Mouse (Mus musculus): ENCODE measurements around the gene Zfp354b. TPM values are rescaled to one million over a fixed set of nuclear protein-coding genes. Genes with fewer than 3 reads are reported as not detected.
A peak's percentile ranks its signal among the peaks of the same experiment; 100 is the strongest.

Zfp354b gene
- polyA plus RNA-seq (2012; rRNA removed): 0.04 and 0.09 TPM in 2 replicates

- Histone ChIP-seq H3K4me1 (replicated peaks; ENCODE audit: control insufficient read depth, insufficient read depth, low read length) (peaks cover 10% of the 10 kb centered on the region; the same call in 1 of the 2 replicates), H3K4me3 (ENCODE audit: control insufficient read depth, insufficient read depth, low read length) (peak within 1 kb of the TSS; percentile 40), H3K36me3 (ENCODE audit: control insufficient read depth, insufficient read depth, low read length) (no peaks in the 10 kb centered on the region), H3K27me3 (ENCODE audit: control insufficient read depth, insufficient read depth, low read length) (peaks cover 8% of the 10 kb centered on the region; the same call in 1 of the 2 replicates), H3K27ac (ENCODE audit: control insufficient read depth, insufficient read depth, low read length) (no peak within 1 kb of the TSS)
- DNase-seq: peak; percentile 27
- 1% methylated on average over 18 of the region's 18 CpGs for WGBS
- no peak for TF ChIP-seq POLR2A (IDR thresholded peaks at IDR 0.05; ENCODE audit: control insufficient read depth, extremely low read depth, insufficient read depth, low read length, poor library complexity)
- TF ChIP-seq CTCF (IDR thresholded peaks at IDR 0.05; ENCODE audit: borderline replicate concordance, control insufficient read depth, extremely low read depth, insufficient read depth, low read length, poor library complexity): no peak
These were observed at the start of gene Zfp354b for GRCm38 (mm10) chr11:50931451-50931866. TSS of gene Zfp354b (minus strand) at chr11:50931633.

GRCm38 (mm10) chr11:50977216-50977615 is 45.8 kb upstream of the Zfp354b start:
- H3K27me3 ChIP-seq (ENCODE audit: control insufficient read depth, insufficient read depth, low read length): no peaks in the 10 kb centered on the region
- no peaks in the 10 kb centered on the region for H3K36me3 ChIP-seq (ENCODE audit: control insufficient read depth, insufficient read depth, low read length)
- WGBS: 90% methylated on average over 4 of the region's 4 CpGs
- no peaks in the 10 kb centered on the region for H3K4me1 ChIP-seq (replicated peaks; ENCODE audit: control insufficient read depth, insufficient read depth, low read length)
- TF ChIP-seq POLR2A (IDR thresholded peaks at IDR 0.05; ENCODE audit: control insufficient read depth, extremely low read depth, insufficient read depth, low read length, poor library complexity) (no peak), CTCF (IDR thresholded peaks at IDR 0.05; ENCODE audit: borderline replicate concordance, control insufficient read depth, extremely low read depth, insufficient read depth, low read length, poor library complexity) (no peak)
- H3K27ac ChIP-seq (ENCODE audit: control insufficient read depth, insufficient read depth, low read length): no peak overlapping the region
- no peak overlapping the region for H3K4me3 ChIP-seq (ENCODE audit: control insufficient read depth, insufficient read depth, low read length)
- no peak for DNase-seq

DNA sequence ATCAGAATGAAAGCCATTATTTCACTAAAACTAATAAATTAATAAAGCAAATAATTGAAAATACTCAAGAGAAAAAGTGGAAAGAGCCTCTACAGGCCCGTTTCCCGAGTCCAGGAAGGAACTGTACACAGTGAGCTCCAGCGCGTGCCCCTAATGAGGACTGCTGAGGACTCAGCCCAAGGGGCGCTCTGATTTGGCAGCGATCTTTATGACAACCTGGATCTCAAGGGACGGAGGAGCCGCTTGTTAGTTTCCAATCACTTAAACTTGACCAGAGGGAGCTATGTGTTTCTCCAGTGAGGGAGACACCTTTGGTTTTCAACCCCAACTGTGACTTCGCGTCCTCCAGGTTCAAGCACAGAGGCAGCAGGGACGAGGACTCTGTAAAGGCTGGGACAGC is 34.8 kb upstream of the Zfp354b start, which contains the start of gene Olfr1378:
Gene Olfr1378 (plus strand): TSS at position 301 of the 400 bp plus-strand sequence.
- no peaks in the 10 kb centered on the region for H3K36me3 ChIP-seq (ENCODE audit: control insufficient read depth, insufficient read depth, low read length)
- 94% methylated on average over 11 of the region's 11 CpGs for WGBS
- TF ChIP-seq POLR2A (IDR thresholded peaks at IDR 0.05; ENCODE audit: control insufficient read depth, extremely low read depth, insufficient read depth, low read length, poor library complexity): no peak
- no peak for TF ChIP-seq CTCF (IDR thresholded peaks at IDR 0.05; ENCODE audit: borderline replicate concordance, control insufficient read depth, extremely low read depth, insufficient read depth, low read length, poor library complexity)
- H3K27ac ChIP-seq (ENCODE audit: control insufficient read depth, insufficient read depth, low read length): no peak within 1 kb of the TSS
- no peaks in the 10 kb centered on the region for H3K27me3 ChIP-seq (ENCODE audit: control insufficient read depth, insufficient read depth, low read length)
- H3K4me1 ChIP-seq (replicated peaks; ENCODE audit: control insufficient read depth, insufficient read depth, low read length): no peaks in the 10 kb centered on the region
- no peak within 1 kb of the TSS for H3K4me3 ChIP-seq (ENCODE audit: control insufficient read depth, insufficient read depth, low read length)
- DNase-seq: no peak

DNA sequence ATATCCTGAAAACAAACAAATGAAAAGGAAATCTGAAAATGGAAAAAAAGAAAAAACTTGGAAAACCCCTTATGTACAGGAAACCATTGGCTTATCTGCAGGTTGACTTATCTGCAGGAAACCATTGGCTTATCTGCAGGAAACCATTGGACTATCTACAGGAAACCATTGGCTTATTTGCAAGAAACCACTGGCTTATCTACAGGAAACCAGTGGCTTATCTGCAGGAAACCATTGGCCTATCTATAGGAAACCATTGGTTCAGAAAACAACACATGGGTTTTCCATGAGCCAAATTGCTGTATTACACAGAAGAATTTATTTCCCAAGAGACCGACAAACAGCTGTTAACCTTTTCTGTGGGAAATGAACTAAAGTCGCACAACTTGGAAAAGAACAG is 33.5 kb upstream of the Zfp354b start:
- Histone ChIP-seq H3K36me3 (ENCODE audit: control insufficient read depth, insufficient read depth, low read length) (no peaks in the 10 kb centered on the region), H3K27ac (ENCODE audit: control insufficient read depth, insufficient read depth, low read length) (no peak overlapping the region), H3K4me3 (ENCODE audit: control insufficient read depth, insufficient read depth, low read length) (no peak overlapping the region), H3K4me1 (replicated peaks; ENCODE audit: control insufficient read depth, insufficient read depth, low read length) (no peaks in the 10 kb centered on the region), H3K27me3 (ENCODE audit: control insufficient read depth, insufficient read depth, low read length) (no peaks in the 10 kb centered on the region)
- 9% methylated on average over 2 of the region's 2 CpGs for WGBS
- TF ChIP-seq CTCF (IDR thresholded peaks at IDR 0.05; ENCODE audit: borderline replicate concordance, control insufficient read depth, extremely low read depth, insufficient read depth, low read length, poor library complexity): no peak
- no peak for TF ChIP-seq POLR2A (IDR thresholded peaks at IDR 0.05; ENCODE audit: control insufficient read depth, extremely low read depth, insufficient read depth, low read length, poor library complexity)
- no peak for DNase-seq

GRCm38 (mm10) chr11:50953665-50954064 is 22.2 kb upstream of the Zfp354b start, which contains the start of gene Prop1:
TSS of gene Prop1 (minus strand) at chr11:50953765.
- no peak within 1 kb of the TSS for H3K4me3 ChIP-seq (ENCODE audit: control insufficient read depth, insufficient read depth, low read length)
- H3K4me1 ChIP-seq (replicated peaks; ENCODE audit: control insufficient read depth, insufficient read depth, low read length): no peaks in the 10 kb centered on the region
- no peaks in the 10 kb centered on the region for H3K27me3 ChIP-seq (ENCODE audit: control insufficient read depth, insufficient read depth, low read length)
- TF ChIP-seq POLR2A (IDR thresholded peaks at IDR 0.05; ENCODE audit: control insufficient read depth, extremely low read depth, insufficient read depth, low read length, poor library complexity) (no peak), CTCF (IDR thresholded peaks at IDR 0.05; ENCODE audit: borderline replicate concordance, control insufficient read depth, extremely low read depth, insufficient read depth, low read length, poor library complexity) (no peak)
- no peak for DNase-seq
- WGBS: 86% methylated on average over 6 of the region's 6 CpGs
- H3K27ac ChIP-seq (ENCODE audit: control insufficient read depth, insufficient read depth, low read length): no peak within 1 kb of the TSS
- H3K36me3 ChIP-seq (ENCODE audit: control insufficient read depth, insufficient read depth, low read length): no peaks in the 10 kb centered on the region

GRCm38 (mm10) chr11:50952290-50952689 is 20.9 kb upstream of the Zfp354b start:
- H3K4me1 ChIP-seq (replicated peaks; ENCODE audit: control insufficient read depth, insufficient read depth, low read length): no peaks in the 10 kb centered on the region
- 46% methylated on average over 14 of the region's 14 CpGs for WGBS
- TF ChIP-seq POLR2A (IDR thresholded peaks at IDR 0.05; ENCODE audit: control insufficient read depth, extremely low read depth, insufficient read depth, low read length, poor library complexity) (no peak), CTCF (IDR thresholded peaks at IDR 0.05; ENCODE audit: borderline replicate concordance, control insufficient read depth, extremely low read depth, insufficient read depth, low read length, poor library complexity) (no peak)
- no peak for DNase-seq
- H3K36me3 ChIP-seq (ENCODE audit: control insufficient read depth, insufficient read depth, low read length): no peaks in the 10 kb centered on the region
- no peak overlapping the region for H3K4me3 ChIP-seq (ENCODE audit: control insufficient read depth, insufficient read depth, low read length)
- no peak overlapping the region for H3K27ac ChIP-seq (ENCODE audit: control insufficient read depth, insufficient read depth, low read length)
- no peaks in the 10 kb centered on the region for H3K27me3 ChIP-seq (ENCODE audit: control insufficient read depth, insufficient read depth, low read length)

DNA sequence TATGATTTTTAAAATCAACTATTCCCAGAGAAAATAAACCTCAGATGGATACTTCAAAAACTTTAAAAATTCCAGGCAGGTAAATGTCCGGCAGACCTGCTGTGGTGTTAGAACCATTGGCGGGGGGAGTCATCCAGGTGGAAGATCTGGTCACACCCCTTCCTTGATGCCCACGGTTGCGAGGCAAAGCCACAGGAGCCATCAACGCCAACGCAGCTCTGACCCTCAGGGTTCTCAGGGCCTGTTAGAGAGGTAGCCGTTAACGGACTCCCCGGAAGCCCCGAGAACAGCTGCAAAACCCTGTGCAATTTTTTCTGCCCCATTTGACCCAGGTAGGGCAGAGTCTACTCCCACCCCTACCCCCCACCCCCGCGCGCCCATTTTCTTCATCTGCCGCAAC is 12.1 kb upstream of the Zfp354b start, which contains the start of gene 4933414I15Rik:
Gene 4933414I15Rik (minus strand): TSS at position 260 of the 400 bp plus-strand sequence.
- no peak for TF ChIP-seq POLR2A (IDR thresholded peaks at IDR 0.05; ENCODE audit: control insufficient read depth, extremely low read depth, insufficient read depth, low read length, poor library complexity)
- TF ChIP-seq CTCF (IDR thresholded peaks at IDR 0.05; ENCODE audit: borderline replicate concordance, control insufficient read depth, extremely low read depth, insufficient read depth, low read length, poor library complexity): no peak
- 83% methylated on average over 14 of the region's 14 CpGs for WGBS

More for the DNA sequence above, 12.1 kb upstream of the Zfp354b start, which contains the start of gene 4933414I15Rik:
- Histone ChIP-seq H3K27me3 (ENCODE audit: control insufficient read depth, insufficient read depth, low read length) (no peaks in the 10 kb centered on the region), H3K36me3 (ENCODE audit: control insufficient read depth, insufficient read depth, low read length) (no peaks in the 10 kb centered on the region), H3K4me3 (ENCODE audit: control insufficient read depth, insufficient read depth, low read length) (no peak within 1 kb of the TSS), H3K4me1 (replicated peaks; ENCODE audit: control insufficient read depth, insufficient read depth, low read length) (no peaks in the 10 kb centered on the region), H3K27ac (ENCODE audit: control insufficient read depth, insufficient read depth, low read length) (no peak within 1 kb of the TSS)
- DNase-seq: no peak

All from thymus, adult 2 months (tissue).